Mouse (Mus musculus) liver, adult 2 months (tissue): Measurements from ENCODE around the gene Clec12b.

Experiments
- CTCF ChIP-seq: fragments of 200-500 bp; IDR thresholded peaks from 2 replicates; pipeline ENCODE4 v1.5.1; 2011; ENCODE audit warnings: low read depth, low read length, control low read depth
- POLR2A ChIP-seq: fragments of 200-500 bp; IDR thresholded peaks from 2 replicates; pipeline ENCODE4 v1.6.1; 2011; ENCODE audit warnings: low read length, control low read depth; ENCODE audit not compliant: insufficient read depth; ENCODE audit errors: extremely low read depth

- no peak for TF ChIP-seq POLR2A
- peak; percentile 55 for TF ChIP-seq CTCF
Observed at GRCm38 (mm10) chr6:129365959-129366359, 19.7 kb downstream of the Clec12b start.
